Comparison of ENCODE assay signal across 8 mouse cellular contexts in the genomic region with DNA sequence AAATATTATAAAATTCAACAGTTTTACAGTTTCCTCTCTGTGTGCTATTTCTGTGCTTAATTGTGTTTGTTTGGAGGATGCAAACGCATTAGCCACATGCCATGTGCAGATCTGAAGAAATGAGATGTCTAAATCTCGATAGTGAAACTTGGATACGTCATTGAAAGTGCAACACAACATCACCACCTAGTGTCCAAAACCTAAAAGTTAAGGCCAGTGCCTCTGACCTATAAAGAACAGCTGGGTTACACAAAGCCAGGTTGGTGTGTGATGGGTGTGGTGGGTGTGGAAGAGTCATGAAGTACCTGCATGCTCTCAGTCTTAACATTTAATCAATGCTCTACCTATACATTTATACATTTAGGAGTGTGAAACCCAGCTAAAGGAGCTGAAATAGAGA.
DNase-seq lines count a peak whose midpoint lies in the region; ATAC-seq and TF ChIP-seq lines count a peak whose summit lies in the region.

No protein-coding gene starts in this region.

- DNase-seq in embryonic facial prominence, embryonic 11.5 days (ENCODE audit: low spot score) = peak; percentile 65
- no peak for DNase-seq in embryonic facial prominence, embryonic 10.5 days (ENCODE audit: low spot score)
- peak; percentile 79 for DNase-seq in lung, embryonic 14.5 days
- DNase-seq in lung, adult 2 months = no peak
- peak; percentile 5 for DNase-seq in fibroblast of lung, adult 2 months (ENCODE audit: low read depth)
- peak; percentile 18 for DNase-seq in large intestine, adult 2 months (ENCODE audit: low read depth, low spot score)
- DNase-seq in neural tube, embryonic 10.5 days (ENCODE audit: extremely low spot score, low spot score) = no peak
- DNase-seq in spleen, postnatal 10 days (ENCODE audit: low spot score in 2 of 2) = no peak

- no peak for ATAC-seq in embryonic facial prominence, embryonic 11.5 days (replicated peaks; ENCODE audit: insufficient number of reproducible peaks, low FRiP score, low TSS enrichment, low read depth)
- peak; percentile 38; the same call in 1 of the 2 replicates for ATAC-seq in lung, embryonic 14.5 days (ENCODE audit: insufficient read depth)

- no peak overlapping the region for H3K9ac ChIP-seq in embryonic facial prominence, embryonic 11.5 days (replicated peaks; ENCODE audit: low read length)
- no peak overlapping the region for H3K9ac ChIP-seq in lung, embryonic 14.5 days

- no peaks in the 10 kb centered on the region for H3K27me3 ChIP-seq in embryonic facial prominence, embryonic 11.5 days (ENCODE audit: control insufficient read depth, insufficient read depth, low read length)
- peaks cover 18% of the 10 kb centered on the region; the same call in 1 of the 2 replicates for H3K27me3 ChIP-seq in embryonic facial prominence, embryonic 10.5 days (replicated peaks; ENCODE audit: low read depth, poor library complexity, severe bottlenecking)
- no peaks in the 10 kb centered on the region for H3K27me3 ChIP-seq in lung, embryonic 14.5 days (ENCODE audit: insufficient read depth, low read length)

- H3K36me3 ChIP-seq in embryonic facial prominence, embryonic 11.5 days (replicated peaks; ENCODE audit: control insufficient read depth, insufficient read depth, low read depth, low read length) = no peaks in the 10 kb centered on the region
- no peaks in the 10 kb centered on the region for H3K36me3 ChIP-seq in embryonic facial prominence, embryonic 10.5 days (replicated peaks)
- H3K36me3 ChIP-seq in lung, embryonic 14.5 days (ENCODE audit: insufficient read depth) = no peaks in the 10 kb centered on the region

- WGBS in embryonic facial prominence, embryonic 11.5 days = 20% methylated on average over 3 of the region's 3 CpGs
- WGBS in embryonic facial prominence, embryonic 10.5 days = 32% methylated on average over 3 of the region's 3 CpGs
- WGBS in lung, embryonic 14.5 days = 17% methylated on average over 3 of the region's 3 CpGs
- WGBS in lung, adult 2 months = 6% methylated on average over 3 of the region's 3 CpGs
- 2% methylated on average over 3 of the region's 3 CpGs for WGBS in large intestine, adult 2 months

- H3K4me3 ChIP-seq in embryonic facial prominence, embryonic 11.5 days (ENCODE audit: low read depth, low read length) = no peak overlapping the region
- no peak overlapping the region for H3K4me3 ChIP-seq in embryonic facial prominence, embryonic 10.5 days
- no peak overlapping the region for H3K4me3 ChIP-seq in lung, embryonic 14.5 days (ENCODE audit: low read depth, low read length)
- H3K4me3 ChIP-seq in lung, adult 2 months (replicated peaks; ENCODE audit: extremely low read depth, low read depth, low read length) = no peak overlapping the region

- TF ChIP-seq POLR2A in lung, adult 2 months (IDR thresholded peaks at IDR 0.05; ENCODE audit: borderline replicate concordance, extremely low read depth, low read depth, low read length) = no peak

- no peaks in the 10 kb centered on the region for H3K9me3 ChIP-seq in embryonic facial prominence, embryonic 11.5 days (replicated peaks; ENCODE audit: control insufficient read depth, low read length)
- H3K9me3 ChIP-seq in embryonic facial prominence, embryonic 10.5 days = no peaks in the 10 kb centered on the region
- H3K9me3 ChIP-seq in lung, embryonic 14.5 days (ENCODE audit: low read depth, low read length) = no peaks in the 10 kb centered on the region

- no peak overlapping the region for H3K4me2 ChIP-seq in embryonic facial prominence, embryonic 11.5 days (ENCODE audit: low read depth, low read length)
- H3K4me2 ChIP-seq in lung, embryonic 14.5 days = no peak overlapping the region

- no peaks in the 10 kb centered on the region for H3K4me1 ChIP-seq in embryonic facial prominence, embryonic 11.5 days (ENCODE audit: control insufficient read depth, insufficient read depth, low read length)
- peaks cover 7% of the 10 kb centered on the region for H3K4me1 ChIP-seq in embryonic facial prominence, embryonic 10.5 days
- H3K4me1 ChIP-seq in lung, embryonic 14.5 days (ENCODE audit: insufficient read depth) = no peaks in the 10 kb centered on the region
- H3K4me1 ChIP-seq in lung, adult 2 months (ENCODE audit: control insufficient read depth, insufficient read depth, low read length) = no peaks in the 10 kb centered on the region

- H3K27ac ChIP-seq in embryonic facial prominence, embryonic 11.5 days (replicated peaks; ENCODE audit: low read depth, low read length) = no peak overlapping the region
- H3K27ac ChIP-seq in embryonic facial prominence, embryonic 10.5 days (replicated peaks) = no peak overlapping the region
- no peak overlapping the region for H3K27ac ChIP-seq in lung, embryonic 14.5 days (ENCODE audit: low read depth)

- TF ChIP-seq CTCF in lung, embryonic 14.5 days (IDR thresholded peaks at IDR 0.05; ENCODE audit: low read depth) = peak; percentile 78
- TF ChIP-seq CTCF in lung, adult 2 months (IDR thresholded peaks at IDR 0.05; ENCODE audit: insufficient read depth, low read length) = no peak; the same call in 1 of the 2 replicates

Comparison
In these comparisons a context has a peak if more than half of its experiments do, and no peak if none do; other contexts are left out.
1. DNase-seq: peak in embryonic facial prominence, embryonic 11.5 days (single experiment), lung, embryonic 14.5 days (single experiment), fibroblast of lung, adult 2 months (single experiment) and large intestine, adult 2 months (single experiment); none in embryonic facial prominence, embryonic 10.5 days (single experiment), lung, adult 2 months (single experiment), neural tube, embryonic 10.5 days (single experiment) and spleen, postnatal 10 days (0 of 2).